Mouse (Mus musculus) Muller cell, postnatal 12 days (primary cell): ENCODE measurements at regions not wholly inside any gene's neighbourhood (a gene's known extent, or its start where the extent isn't known, plus 50 kb on each side); places are given as distances from the start of the nearest gene placed in this dataset.

Experiments
- DNase-seq: peaks from one replicate; pipeline ENCODE4 v3.0.0-alpha.2; 2015; ENCODE audit errors: inconsistent ontology term

GRCm38 (mm10) chrX:51294797-51295506 is 88.6 kb upstream of the Mbnl3 start:
- DNase-seq: no peak

DNA sequence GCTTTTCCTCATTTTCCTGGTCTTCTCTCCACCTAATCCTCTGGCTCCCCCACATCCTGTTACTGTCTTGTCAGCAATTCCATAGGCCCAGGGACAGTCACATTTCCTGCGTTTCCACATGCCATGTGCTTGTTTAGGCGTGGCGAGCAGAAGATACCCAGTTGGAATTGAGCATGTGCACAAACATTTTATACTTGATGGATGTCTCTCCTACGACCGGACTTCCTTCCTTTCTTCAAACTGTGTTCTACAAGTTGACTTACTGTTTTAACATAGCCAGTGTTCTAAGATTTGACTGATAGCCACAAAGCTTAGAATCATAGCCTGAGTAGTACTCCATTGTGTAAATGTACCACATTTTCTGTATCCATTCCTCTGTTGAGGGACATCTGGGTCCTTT is 86.0 kb upstream of the Mbnl3 start:
- DNase-seq: no peak

DNA sequence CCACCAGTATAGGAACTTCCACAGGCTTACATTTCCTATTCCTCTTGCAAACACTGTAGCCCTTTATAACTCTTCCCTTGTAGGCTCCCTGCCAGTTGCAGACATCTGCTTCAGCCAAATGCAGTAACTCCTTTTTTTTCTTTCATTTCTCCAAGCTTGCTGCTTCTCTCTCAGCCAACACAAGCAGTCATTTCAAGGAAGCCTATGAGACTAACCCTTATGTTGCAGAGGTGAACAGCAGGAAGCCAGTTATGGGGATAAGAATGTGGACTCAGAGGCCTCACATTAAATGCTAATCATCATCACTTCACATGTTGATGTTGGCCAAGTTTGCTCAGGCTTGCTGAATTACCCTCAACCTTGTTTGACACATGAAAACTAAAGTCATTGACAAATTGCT is 71.9 kb upstream of the Mbnl3 start:
- DNase-seq: peak; percentile 0

DNA sequence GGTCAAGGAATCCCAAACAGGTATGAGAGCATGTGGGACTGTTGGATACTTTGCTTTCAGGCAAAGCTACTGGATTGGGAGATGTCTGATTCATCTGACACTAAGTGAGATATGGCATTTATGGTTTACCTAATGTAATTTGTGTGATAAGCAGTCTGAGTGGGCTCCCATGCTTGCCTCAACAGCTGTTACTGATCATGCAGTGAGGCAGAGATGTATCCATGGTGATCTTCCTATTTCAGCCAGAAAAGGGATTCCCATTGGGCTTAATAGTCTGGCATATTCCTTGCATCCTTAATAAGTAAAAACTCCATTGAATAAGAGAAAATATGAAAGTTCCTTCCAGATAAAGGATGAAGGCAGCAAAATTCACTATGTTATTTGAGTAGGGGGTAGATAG is 58.4 kb upstream of the Mbnl3 start:
- no peak for DNase-seq
